Mouse (Mus musculus) v-Abl transformed pro-B cells (cell line): ENCODE measurements around the gene Dgki.

Experiments used
- in situ Hi-C, 2 experiments: fragments of 400-800 bp; cut with MboI; formaldehyde crosslinking; loops; one replicate each; pipeline ENCODE4 v1.15.1; 2025; ENCODE audit not compliant: unreplicated experiment in 2 of 2

Dgki gene

DNA sequence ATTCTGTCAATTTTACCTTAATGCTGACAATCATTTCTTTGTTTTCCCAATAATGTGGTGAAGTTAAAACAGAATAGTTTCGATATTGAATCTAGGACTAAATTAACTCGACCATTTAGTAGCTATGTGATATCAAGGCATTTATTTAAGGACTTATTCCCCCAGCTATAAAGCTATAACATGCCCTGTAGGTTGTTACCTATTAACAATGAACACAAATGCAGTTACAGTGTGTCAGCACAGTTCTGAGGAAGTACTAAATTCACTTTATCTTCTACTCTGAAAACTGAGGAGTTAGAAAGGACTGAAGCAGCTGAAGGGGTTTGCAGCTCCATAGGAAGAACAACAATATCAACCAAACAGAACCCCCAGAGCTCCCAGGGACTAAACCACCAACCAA, 409.2 kb downstream of the Dgki start:
- in situ Hi-C loops, result no loop called here

DNA sequence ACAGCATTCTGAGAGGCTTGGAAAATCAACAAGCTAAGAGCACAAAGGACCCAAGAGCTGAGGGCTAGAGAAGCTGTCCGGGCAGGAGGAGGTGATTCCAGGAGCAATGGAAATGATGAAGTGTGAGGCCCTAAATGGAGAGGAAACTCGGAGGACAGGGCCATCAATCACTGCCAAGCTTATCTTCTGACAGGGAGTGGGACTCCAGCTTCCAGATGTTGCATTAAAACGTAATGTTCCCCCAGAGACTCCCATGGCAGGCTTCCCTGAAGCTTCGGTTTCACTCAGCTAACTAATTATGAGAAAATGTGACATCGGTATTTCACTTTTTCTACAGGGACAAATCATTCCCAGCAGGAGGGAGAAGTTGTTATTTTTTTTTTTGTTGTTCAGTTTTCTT, 409.7 kb downstream of the Dgki start:
- in situ Hi-C loops, result no loop called here

GRCm38 (mm10) chr6:36881309-36881708, 418.7 kb downstream of the Dgki start:
- in situ Hi-C loops, result no loop called here

DNA sequence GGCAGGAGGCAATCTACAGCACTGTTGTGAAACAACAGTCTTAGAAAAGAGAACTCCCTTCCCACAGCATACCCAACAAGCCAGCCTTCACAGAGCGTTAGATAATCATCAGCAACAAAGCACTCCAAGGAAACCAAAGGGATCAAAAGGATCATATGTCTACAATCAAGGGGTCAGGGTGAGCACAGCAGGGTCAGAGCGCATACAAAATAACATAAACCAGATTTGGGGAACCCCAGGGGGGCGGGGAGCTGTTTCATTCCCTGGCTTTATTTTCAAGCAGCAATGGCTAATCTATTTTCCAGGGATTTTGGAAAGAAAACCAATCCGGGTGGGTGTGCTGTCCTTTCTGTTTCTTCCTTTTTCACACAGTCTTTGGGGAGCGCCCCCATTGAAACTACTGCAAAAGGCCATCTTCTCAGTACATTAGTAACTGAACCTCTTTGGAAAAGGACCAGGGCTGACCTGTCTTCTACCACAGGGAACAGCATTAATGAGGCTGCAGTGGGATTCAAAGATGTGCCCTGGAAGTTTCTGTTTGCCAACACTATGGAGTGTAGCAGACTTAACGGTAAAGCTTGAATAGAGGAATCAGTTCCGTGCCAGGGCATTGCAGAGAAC, 419.2 kb downstream of the Dgki start:
- in situ Hi-C loops, result no loop called here

- in situ Hi-C loops, result no loop called here
These were observed 422.6 kb downstream of the Dgki start for GRCm38 (mm10) chr6:36877399-36877798.

GRCm38 (mm10) chr6:36876426-36876825, 423.6 kb downstream of the Dgki start:
- in situ Hi-C loops, result no loop called here

DNA sequence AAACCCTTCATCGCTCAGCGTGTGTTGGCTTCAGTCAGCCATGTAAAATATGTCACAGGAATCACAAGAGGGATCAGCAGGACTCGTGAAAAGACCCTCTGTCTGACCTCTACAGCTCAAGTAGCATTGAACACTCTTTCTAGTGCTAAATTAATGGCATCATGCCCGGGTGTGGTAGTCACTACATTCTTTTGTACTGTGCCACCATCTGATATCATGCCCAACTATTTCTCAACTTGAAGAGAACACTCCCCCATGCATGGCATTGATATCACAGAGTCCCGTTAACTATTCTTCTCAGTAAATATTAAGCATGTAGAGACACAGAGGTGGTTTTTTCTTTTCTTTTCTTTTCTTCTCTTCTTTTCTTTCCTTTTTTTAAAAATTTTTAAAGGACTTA, 424.1 kb downstream of the Dgki start:
- in situ Hi-C loops, result no loop called here

DNA sequence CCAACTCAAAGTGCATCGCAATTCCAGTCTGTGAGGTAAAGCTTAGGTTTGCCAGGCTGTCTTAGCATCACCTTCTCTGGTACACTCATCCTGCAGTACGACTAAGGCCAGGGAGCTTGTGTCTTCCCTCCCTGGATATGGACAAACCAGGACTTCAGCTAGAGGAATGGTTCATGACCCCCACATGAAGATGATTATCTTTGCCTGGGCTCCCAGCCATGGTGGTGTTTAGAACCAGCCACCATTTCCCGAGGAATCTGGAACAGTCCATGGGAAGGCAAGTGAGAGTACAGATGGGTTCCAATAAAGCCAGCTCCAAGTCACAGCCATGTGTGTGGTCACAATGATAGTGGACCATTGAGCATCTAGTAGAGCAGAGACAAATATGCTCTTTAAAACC, 427.1 kb downstream of the Dgki start:
- in situ Hi-C loops, result no loop called here

DNA sequence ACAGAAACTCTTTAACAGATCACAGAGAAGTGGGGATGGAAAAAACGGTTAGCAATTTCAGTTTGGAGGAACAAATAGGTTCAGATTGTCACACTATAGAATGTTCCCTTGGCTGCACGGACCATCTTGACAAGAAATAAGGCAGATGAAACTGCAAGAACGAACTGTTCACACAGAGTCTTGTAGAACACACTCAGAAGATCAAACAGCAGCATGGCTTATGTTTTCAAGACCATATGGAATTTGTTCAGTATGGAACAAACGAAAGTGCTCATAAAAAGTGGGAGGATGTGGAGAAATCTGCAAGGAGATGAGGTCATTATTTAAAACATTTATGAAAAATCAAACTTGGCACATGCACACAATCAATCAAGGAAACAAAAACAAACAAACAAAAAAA, 431.8 kb downstream of the Dgki start:
- in situ Hi-C loops, result no loop called here

DNA sequence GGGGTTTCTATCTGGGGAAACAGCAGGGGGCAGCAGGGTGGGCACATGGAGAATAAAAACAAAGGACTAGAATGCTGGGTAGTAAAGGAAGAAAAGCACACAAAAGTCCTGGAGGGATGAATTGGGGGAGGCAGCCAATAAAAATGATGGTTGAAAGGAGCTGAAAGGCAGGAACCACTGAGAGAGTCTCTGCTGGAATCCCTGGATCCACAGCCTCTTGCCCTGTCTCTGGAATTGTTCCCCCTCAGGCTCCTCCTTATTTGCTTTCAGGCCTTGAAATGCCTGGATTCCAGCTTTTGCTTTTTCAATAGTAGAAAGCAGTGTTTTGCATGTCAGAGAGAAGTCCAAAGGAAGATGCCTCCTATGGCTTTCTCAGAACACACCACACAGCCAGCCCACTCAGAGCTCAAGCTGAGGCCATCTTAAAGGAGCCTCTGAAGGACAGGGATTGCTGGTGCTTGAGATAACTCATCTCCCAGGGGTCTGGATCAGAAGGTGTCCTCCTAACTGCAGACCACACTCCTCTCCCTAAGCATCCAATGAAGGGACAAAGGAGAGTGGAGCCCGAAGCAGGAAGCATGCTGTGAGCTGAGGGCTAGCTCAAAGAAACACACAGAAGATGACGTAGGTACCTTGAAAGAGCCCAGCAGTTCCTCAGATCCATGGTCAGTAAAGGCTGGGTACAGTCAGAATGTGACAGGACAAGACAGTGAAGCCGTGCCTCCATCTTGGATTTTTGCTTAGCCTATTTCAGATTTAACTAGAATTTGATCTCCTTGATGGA, 441.5 kb downstream of the Dgki start:
- in situ Hi-C loops, result no loop called here

DNA sequence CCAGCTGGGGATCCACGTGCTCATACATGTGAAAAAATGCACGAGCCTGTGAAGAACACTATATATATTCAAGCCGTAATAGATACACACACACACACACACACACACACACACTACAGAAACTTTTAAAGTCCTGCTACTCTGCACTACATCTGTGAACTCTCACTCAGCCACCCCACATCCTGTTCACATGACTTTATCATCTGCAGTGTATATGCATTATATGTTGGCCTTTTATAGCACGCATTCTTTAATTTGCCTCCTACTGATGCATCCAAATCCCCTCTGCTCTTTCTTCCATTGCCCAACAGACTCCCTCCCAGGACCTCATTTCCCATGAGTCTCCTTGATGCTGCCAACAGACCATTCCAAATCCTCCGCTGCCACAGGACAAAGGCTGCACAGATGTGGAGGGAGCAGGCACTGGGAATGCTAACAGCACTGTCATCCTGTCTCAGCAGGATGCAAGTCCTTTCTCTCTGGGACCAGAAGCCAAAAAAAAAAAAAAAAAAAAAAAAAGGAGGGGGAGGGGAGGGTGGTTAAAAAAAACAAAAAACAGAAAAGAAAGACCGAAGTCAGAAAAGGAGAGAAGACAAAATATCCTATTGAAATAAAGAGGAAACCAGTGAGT, 442.2 kb downstream of the Dgki start:
- in situ Hi-C loops, result no loop called here

DNA sequence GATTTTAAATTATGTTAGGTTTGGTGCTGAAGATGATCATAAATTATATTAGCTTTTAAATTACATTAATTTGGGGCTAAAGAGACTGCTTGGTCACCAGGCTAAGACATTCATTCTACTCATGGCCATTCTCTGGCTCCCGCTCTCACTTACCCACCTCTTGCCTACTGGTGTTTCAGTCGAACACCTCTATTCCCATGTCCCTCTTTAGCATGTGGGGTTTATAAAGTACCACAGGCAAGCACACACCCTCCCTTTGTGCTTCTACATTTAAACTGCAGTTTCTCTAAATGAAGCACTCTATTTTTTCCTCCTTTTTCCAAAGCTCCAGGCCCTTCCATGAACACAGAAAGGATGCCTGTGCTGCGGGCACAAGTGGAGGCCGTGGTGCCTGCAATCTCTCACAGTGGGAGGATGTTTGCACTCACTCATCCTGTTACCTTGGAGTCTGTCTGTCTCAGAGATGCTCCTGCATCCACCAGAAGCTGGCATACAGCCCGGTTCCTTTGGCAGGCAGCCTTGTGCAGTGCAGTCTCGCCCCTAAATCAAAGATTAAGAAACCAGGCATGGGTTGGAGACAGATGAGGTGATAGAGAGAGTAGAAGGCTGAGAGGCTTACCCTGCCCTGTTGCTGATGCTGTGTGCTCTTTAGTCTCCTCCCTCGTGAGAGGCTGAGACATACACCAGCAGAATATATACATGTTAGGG, 449.4 kb downstream of the Dgki start:
- in situ Hi-C loops, result no loop called here

DNA sequence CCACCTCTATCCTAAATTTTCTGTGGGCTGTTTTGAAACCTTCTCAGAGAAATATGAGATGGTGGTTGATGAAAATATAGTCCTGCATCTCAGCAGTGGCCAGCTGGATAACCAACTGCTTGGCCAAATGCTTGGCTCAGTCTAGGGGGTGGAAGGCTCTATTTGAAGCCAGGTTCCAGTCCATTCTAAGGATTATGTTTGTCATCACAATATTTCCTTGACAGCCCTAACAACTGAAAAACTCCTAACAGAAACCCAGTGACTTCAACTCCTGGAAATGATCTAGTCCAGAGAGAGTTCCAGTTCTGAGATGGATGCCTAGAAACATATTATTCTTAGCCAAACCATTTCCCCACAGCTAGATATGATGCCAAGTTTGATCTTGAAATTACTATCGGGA, 454.7 kb downstream of the Dgki start:
- in situ Hi-C loops, result no loop called here

DNA sequence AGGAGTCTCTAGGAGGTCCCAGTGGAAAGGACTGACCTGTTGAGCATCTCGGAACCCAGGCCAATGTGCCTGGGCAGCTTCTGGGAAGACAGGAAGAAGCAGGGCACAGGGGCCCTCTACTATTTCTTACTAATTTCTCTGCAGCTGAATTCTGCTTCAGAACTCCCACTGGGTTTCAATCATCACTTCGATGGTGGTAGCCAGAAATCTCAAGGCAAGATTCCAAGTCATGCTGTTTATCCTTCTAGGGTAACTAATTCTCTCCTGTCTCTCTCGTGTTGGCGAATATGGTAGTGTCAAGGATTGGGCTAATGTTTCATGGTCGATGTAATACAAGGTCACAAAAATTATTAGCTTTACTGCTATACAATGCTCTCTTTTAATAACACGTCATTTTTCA, 455.7 kb downstream of the Dgki start:
- in situ Hi-C loops, result no loop called here

DNA sequence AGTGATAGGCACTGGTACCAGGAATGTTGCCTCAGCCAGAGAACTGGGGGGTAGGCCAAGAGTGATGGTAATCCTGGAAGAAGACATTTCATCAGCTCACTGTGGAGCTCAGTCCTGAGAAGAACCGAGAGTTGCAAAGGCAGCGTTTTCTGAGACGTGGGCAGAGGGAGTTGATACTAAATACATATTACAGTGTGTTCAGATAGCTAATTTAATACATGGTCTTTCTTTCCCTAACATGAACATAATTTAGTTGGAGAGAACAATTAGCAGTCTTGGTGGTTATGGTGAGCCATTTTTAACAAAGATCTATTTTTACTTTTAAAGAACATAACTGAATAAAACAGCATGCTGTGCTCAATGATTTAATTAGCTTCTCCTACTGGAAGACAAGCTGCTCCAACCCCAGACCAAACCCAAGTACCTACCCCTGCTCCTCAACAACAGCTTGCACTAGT, 456.9 kb downstream of the Dgki start:
- in situ Hi-C loops, result no loop called here

- in situ Hi-C loops, result no loop called here
These were observed 457.7 kb downstream of the Dgki start for GRCm38 (mm10) chr6:36842101-36842922.

- in situ Hi-C loops, result no loop called here
These were observed 458.3 kb downstream of the Dgki start for GRCm38 (mm10) chr6:36841701-36842100.

GRCm38 (mm10) chr6:36841174-36841573, 458.8 kb downstream of the Dgki start:
- in situ Hi-C loops, result no loop called here

DNA sequence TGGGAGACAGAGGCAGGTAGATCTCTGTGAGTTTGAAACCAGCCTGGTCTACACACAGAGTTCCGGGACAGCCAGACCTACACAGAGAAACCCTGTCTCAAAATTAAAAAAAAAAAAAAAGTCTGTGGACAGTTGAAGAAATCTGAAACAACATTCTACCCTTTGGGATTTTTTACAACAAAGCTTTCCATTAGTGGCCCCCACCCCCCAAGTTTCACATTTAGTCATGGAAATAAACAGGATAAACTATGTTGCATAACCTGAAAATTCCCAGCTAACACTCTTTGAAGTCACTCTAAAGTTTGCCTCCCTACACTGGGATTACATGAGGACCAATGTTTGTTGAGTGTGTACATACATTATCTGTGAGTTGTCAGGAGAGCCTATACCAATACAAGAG, 461.2 kb downstream of the Dgki start:
- in situ Hi-C loops, result no loop called here

GRCm38 (mm10) chr6:36835351-36835750, 464.6 kb downstream of the Dgki start:
- in situ Hi-C loops, result no loop called here
